Mouse (Mus musculus) embryonic facial prominence, embryonic 14.5 days (tissue): ENCODE measurements around the gene Met. TPM values are rescaled to one million over a fixed set of nuclear protein-coding genes. Genes with fewer than 3 reads are reported as not detected.
A peak's percentile ranks its signal among the peaks of the same experiment; 100 is the strongest.

Experiments
- ATAC-seq: fragments of 200-750 bp; cut with Nextera tagmentation; 2 replicates; pipeline ENCODE4 v1.8.0; 2017; ENCODE audit warnings: low read depth, moderate number of reproducible peaks, moderate TSS enrichment
- DNase-seq: peaks from one replicate; pipeline ENCODE4 v3.0.0-alpha.2; 2015; ENCODE audit warnings: low spot score
- H3K27ac ChIP-seq: fragments of 300-500 bp; sonication (generic); replicated peaks from 2 replicates; pipeline ENCODE4 v1.5.1; 2014; ENCODE audit warnings: low read depth, mild to moderate bottlenecking, low read length, moderate library complexity
- H3K27me3 ChIP-seq: fragments of 300-500 bp; sonication (generic); replicated peaks from 2 replicates; pipeline ENCODE4 v1.6.1; 2014; ENCODE audit warnings: low read length; ENCODE audit not compliant: control insufficient read depth, insufficient read depth
- H3K36me3 ChIP-seq: fragments of 300-500 bp; sonication (generic); 2 replicates; pipeline ENCODE4 v1.6.1; 2014; ENCODE audit warnings: low read length, mixed read lengths; ENCODE audit not compliant: control insufficient read depth, insufficient read depth
- H3K4me1 ChIP-seq: fragments of 300-500 bp; sonication (generic); 2 replicates; pipeline ENCODE4 v1.6.1; 2014; ENCODE audit warnings: antibody characterized with exemption, low read length; ENCODE audit not compliant: control insufficient read depth, insufficient read depth
- H3K4me2 ChIP-seq: fragments of 300-500 bp; sonication (generic); 2 replicates; pipeline ENCODE4 v1.6.1; 2014; ENCODE audit warnings: low read depth, mild to moderate bottlenecking, low read length, moderate library complexity, mixed read lengths
- H3K4me3 ChIP-seq: fragments of 300-500 bp; sonication (generic); 2 replicates; pipeline ENCODE4 v1.5.1; 2014; ENCODE audit warnings: low read depth, mild to moderate bottlenecking, low read length
- H3K9ac ChIP-seq: fragments of 300-500 bp; sonication (generic); 2 replicates; pipeline ENCODE4 v1.6.1; 2014; ENCODE audit warnings: low read depth, mild to moderate bottlenecking, low read length, moderate library complexity, mixed read lengths
- H3K9me3 ChIP-seq: fragments of 300-500 bp; sonication (generic); 2 replicates; pipeline ENCODE4 v1.6.1; 2016; ENCODE audit warnings: low read length; ENCODE audit not compliant: control insufficient read depth
- WGBS: fragments of 180-500 bp; shearing (Covaris S2); extraction: QIAGEN DNeasy Blood & Tissue Kit; methylation state at CpG from one replicate; pipeline ENCODE4 v1.1.7; 2014; 5-methylcytosine and 5-hydroxymethylcytosine counted together
- polyA plus RNA-seq: library from polyadenylated mRNA; unstranded; fragments of >200 nt; fragmentation: Nextera tagmentation; extraction: Ambion mirVana; gene quantifications from 2 replicates; pipeline ENCODE4 v1.2.1, GENCODE M21; 2014

Gene Met
- polyA plus RNA-seq, 1 experiment from 2014 or later = 11.1 TPM

GRCm38 (mm10) chr6:17589049-17589952, 125.7 kb downstream of the Met start:
- Histone ChIP-seq H3K9ac (no peak overlapping the region), H3K4me3 (no peak overlapping the region), H3K4me1 (no peaks in the 10 kb centered on the region), H3K36me3 (no peaks in the 10 kb centered on the region), H3K4me2 (no peak overlapping the region), H3K9me3 (peaks cover 10% of the 10 kb centered on the region), H3K27ac (no peak overlapping the region), H3K27me3 (no peaks in the 10 kb centered on the region)
- WGBS = 31% methylated on average over 16 of the region's 16 CpGs
- ATAC-seq (peak; percentile 80), DNase-seq (peak; percentile 74)

- H3K9me3 ChIP-seq = peaks cover 10% of the 10 kb centered on the region
- WGBS = 46% methylated on average over 8 of the region's 8 CpGs
- H3K9ac ChIP-seq = no peak overlapping the region
- H3K4me2 ChIP-seq = no peak overlapping the region
- H3K4me1 ChIP-seq = no peaks in the 10 kb centered on the region
- no peak overlapping the region for H3K4me3 ChIP-seq
- no peak for ATAC-seq
- H3K36me3 ChIP-seq = no peaks in the 10 kb centered on the region
- no peak overlapping the region for H3K27ac ChIP-seq
- DNase-seq = no peak
- no peaks in the 10 kb centered on the region for H3K27me3 ChIP-seq
Measured at GRCm38 (mm10) chr6:17589953-17590627, 126.5 kb downstream of the Met start.

- H3K4me2 ChIP-seq = no peak overlapping the region
- H3K27me3 ChIP-seq = no peaks in the 10 kb centered on the region
- no peaks in the 10 kb centered on the region for H3K36me3 ChIP-seq
- no peak overlapping the region for H3K9ac ChIP-seq
- H3K27ac ChIP-seq = no peak overlapping the region
- H3K4me1 ChIP-seq = no peaks in the 10 kb centered on the region
- ATAC-seq (no peak), DNase-seq (no peak)
- H3K9me3 ChIP-seq = peaks cover 10% of the 10 kb centered on the region
- 91% methylated on average over 2 of the region's 2 CpGs for WGBS
- H3K4me3 ChIP-seq = no peak overlapping the region
Measured at GRCm38 (mm10) chr6:17593971-17594370, 130.4 kb downstream of the Met start.

- H3K27ac ChIP-seq = no peak overlapping the region
- no peak overlapping the region for H3K4me2 ChIP-seq
- H3K36me3 ChIP-seq = no peaks in the 10 kb centered on the region
- no peaks in the 10 kb centered on the region for H3K4me1 ChIP-seq
- no peaks in the 10 kb centered on the region for H3K27me3 ChIP-seq
- DNase-seq (peak; percentile 36), ATAC-seq (no peak)
- peaks cover 10% of the 10 kb centered on the region for H3K9me3 ChIP-seq
- H3K4me3 ChIP-seq = no peak overlapping the region
- no peak overlapping the region for H3K9ac ChIP-seq
- 75% methylated on average over 11 of the region's 11 CpGs for WGBS
Measured at GRCm38 (mm10) chr6:17595712-17596462, 132.3 kb downstream of the Met start.

GRCm38 (mm10) chr6:17599373-17599772, 135.8 kb downstream of the Met start:
- WGBS = 92% methylated on average over 5 of the region's 5 CpGs
- Histone ChIP-seq H3K27ac (no peak overlapping the region), H3K27me3 (no peaks in the 10 kb centered on the region), H3K4me1 (no peaks in the 10 kb centered on the region), H3K4me2 (no peak overlapping the region), H3K9me3 (no peaks in the 10 kb centered on the region), H3K9ac (no peak overlapping the region), H3K36me3 (no peaks in the 10 kb centered on the region), H3K4me3 (no peak overlapping the region)
- ATAC-seq (no peak), DNase-seq (no peak)

GRCm38 (mm10) chr6:17601526-17601925, 137.9 kb downstream of the Met start:
- Histone ChIP-seq H3K4me3 (no peak overlapping the region), H3K27me3 (no peaks in the 10 kb centered on the region), H3K36me3 (no peaks in the 10 kb centered on the region), H3K9me3 (no peaks in the 10 kb centered on the region), H3K27ac (no peak overlapping the region), H3K4me2 (no peak overlapping the region), H3K9ac (no peak overlapping the region), H3K4me1 (no peaks in the 10 kb centered on the region)
- no peak for ATAC-seq
- DNase-seq = no peak
- 61% methylated on average over 2 of the region's 2 CpGs for WGBS

GRCm38 (mm10) chr6:17606915-17607314, 143.3 kb downstream of the Met start:
- ATAC-seq (no peak), DNase-seq (no peak)
- Histone ChIP-seq H3K9me3 (no peaks in the 10 kb centered on the region), H3K4me2 (no peak overlapping the region), H3K4me1 (no peaks in the 10 kb centered on the region), H3K36me3 (no peaks in the 10 kb centered on the region), H3K27me3 (no peaks in the 10 kb centered on the region), H3K27ac (no peak overlapping the region), H3K9ac (no peak overlapping the region), H3K4me3 (no peak overlapping the region)
- 80% methylated on average over 1 of the region's 1 CpGs for WGBS

GRCm38 (mm10) chr6:17611352-17612010, 147.9 kb downstream of the Met start:
- Histone ChIP-seq H3K9me3 (no peaks in the 10 kb centered on the region), H3K4me3 (no peak overlapping the region), H3K9ac (no peak overlapping the region), H3K27me3 (no peaks in the 10 kb centered on the region), H3K4me2 (no peak overlapping the region), H3K27ac (no peak overlapping the region), H3K4me1 (no peaks in the 10 kb centered on the region), H3K36me3 (no peaks in the 10 kb centered on the region)
- ATAC-seq (no peak), DNase-seq (no peak)
- 77% methylated on average over 11 of the region's 11 CpGs for WGBS
